Mouse (Mus musculus) v-Abl transformed pro-B cells (cell line): ENCODE measurements around the gene Arhgap44.

ENCODE experiments used
- in situ Hi-C, 2 experiments: fragments of 400-800 bp; cut with MboI; formaldehyde crosslinking; loops; one replicate each; pipeline ENCODE4 v1.15.1; 2025; ENCODE audit not compliant: unreplicated experiment in 2 of 2

Arhgap44 gene

GRCm38 (mm10) chr11:65162767-65163120 lies at the start of gene Arhgap44:
Gene Arhgap44 (minus strand): TSS chr11:65162961.
- in situ Hi-C loops: no loop called here

- in situ Hi-C loops: loop anchor here in 1 of 2 experiments (25.0 kb wide), 1 partner anchor 651 kb away; no protein-coding TSS in a partner anchor
Measured at GRCm38 (mm10) chr11:65211701-65212100, 48.9 kb upstream of the Arhgap44 start.

GRCm38 (mm10) chr11:65209441-65209840 lies 46.7 kb upstream of the Arhgap44 start:
- in situ Hi-C loops: loop anchor here in 1 of 2 experiments (25.0 kb wide), 1 partner anchor 653 kb away; no protein-coding TSS in a partner anchor

- in situ Hi-C loops: loop anchor here in 1 of 2 experiments (25.0 kb wide), 1 partner anchor 657 kb away; no protein-coding TSS in a partner anchor
Measured at GRCm38 (mm10) chr11:65205306-65205705, 42.5 kb upstream of the Arhgap44 start.

- in situ Hi-C loops: loop anchor here in 1 of 2 experiments (25.0 kb wide), 1 partner anchor 658 kb away; no protein-coding TSS in a partner anchor
Measured at GRCm38 (mm10) chr11:65204651-65205050, 41.9 kb upstream of the Arhgap44 start.

GRCm38 (mm10) chr11:65203020-65203419 lies 40.3 kb upstream of the Arhgap44 start:
- in situ Hi-C loops: loop anchor here in 1 of 2 experiments (25.0 kb wide), 1 partner anchor 659 kb away; no protein-coding TSS in a partner anchor

GRCm38 (mm10) chr11:65202236-65202635 lies 39.5 kb upstream of the Arhgap44 start:
- in situ Hi-C loops: loop anchor here in 1 of 2 experiments (25.0 kb wide), 1 partner anchor 660 kb away; no protein-coding TSS in a partner anchor

GRCm38 (mm10) chr11:65198026-65198425 lies 35.3 kb upstream of the Arhgap44 start:
- in situ Hi-C loops: loop anchor here (5.0 to 25.0 kb wide), 6 partner anchors 1667 to 1889 kb away; partner anchors contain the start of gene Myh3 (in 1 of the 2)

- in situ Hi-C loops: loop anchor here (5.0 to 25.0 kb wide), 6 partner anchors 1668 to 1890 kb away; partner anchors contain the start of gene Myh3 (in 1 of the 2)
Measured at GRCm38 (mm10) chr11:65197280-65197679, 34.5 kb upstream of the Arhgap44 start.

- in situ Hi-C loops: loop anchor here (25.0 kb wide), 2 partner anchors 1700 to 1900 kb away; partner anchors contain the start of gene Myh3 (in 1 of the 2)
Measured at GRCm38 (mm10) chr11:65186974-65187373, 24.2 kb upstream of the Arhgap44 start.

GRCm38 (mm10) chr11:65185114-65185513 lies 22.4 kb upstream of the Arhgap44 start:
- in situ Hi-C loops: loop anchor here (25.0 kb wide), 2 partner anchors 1702 to 1902 kb away; partner anchors contain the start of gene Myh3 (in 1 of the 2)

- in situ Hi-C loops: no loop called here
Measured at GRCm38 (mm10) chr11:65170121-65170750, 7.5 kb upstream of the Arhgap44 start.

- in situ Hi-C loops: no loop called here
Measured at GRCm38 (mm10) chr11:65161881-65162766, 637 bp downstream of the Arhgap44 start.

- in situ Hi-C loops: no loop called here
Measured at GRCm38 (mm10) chr11:65160991-65161880, 1.5 kb downstream of the Arhgap44 start.

GRCm38 (mm10) chr11:65159791-65160190 lies 3.0 kb downstream of the Arhgap44 start, which contains the start of gene 1700086D15Rik:
Gene 1700086D15Rik (minus strand): TSS chr11:65159891.
- in situ Hi-C loops: no loop called here

- in situ Hi-C loops: no loop called here
Measured at GRCm38 (mm10) chr11:65158658-65158990, 4.1 kb downstream of the Arhgap44 start.

- in situ Hi-C loops: no loop called here
Measured at GRCm38 (mm10) chr11:65157966-65158657, 4.6 kb downstream of the Arhgap44 start.

- in situ Hi-C loops: no loop called here
Measured at GRCm38 (mm10) chr11:65153006-65153405, 9.8 kb downstream of the Arhgap44 start.

GRCm38 (mm10) chr11:65148441-65148840 lies 14.3 kb downstream of the Arhgap44 start:
- in situ Hi-C loops: no loop called here
